Mouse (Mus musculus) forebrain, embryonic 14.5 days (tissue): Measurements from ENCODE around the gene Egr2. TPM values are rescaled to one million over a fixed set of nuclear protein-coding genes. Genes with fewer than 3 reads are reported as not detected.

Experiments
- ATAC-seq: fragments of 200-750 bp; cut with Nextera tagmentation; 2 replicates; pipeline ENCODE4 v1.8.0; 2017; ENCODE audit warnings: mild to moderate bottlenecking, moderate library complexity
- DNase-seq: peaks from one replicate; pipeline ENCODE4 v3.0.0-alpha.2; 2015; ENCODE audit warnings: low spot score
- H3K27ac ChIP-seq: fragments of 300-500 bp; sonication (generic); 2 replicates; pipeline ENCODE4 v1.5.1; 2014; ENCODE audit warnings: low read depth, mild to moderate bottlenecking, control low read depth, low read length, moderate library complexity
- H3K27me3 ChIP-seq: fragments of 300-500 bp; sonication (generic); replicated peaks from 2 replicates; pipeline ENCODE4 v1.6.1; 2014; ENCODE audit warnings: low read length, control low read depth, mixed read lengths; ENCODE audit not compliant: control insufficient read depth, insufficient read depth
- H3K36me3 ChIP-seq: fragments of 300-500 bp; sonication (generic); 2 replicates; pipeline ENCODE4 v1.6.1; 2014; ENCODE audit warnings: low read length, control low read depth; ENCODE audit not compliant: control insufficient read depth, insufficient read depth
- H3K4me1 ChIP-seq: fragments of 300-500 bp; sonication (generic); 2 replicates; pipeline ENCODE4 v1.6.1; 2014; ENCODE audit warnings: antibody characterized with exemption, low read length, control low read depth; ENCODE audit not compliant: control insufficient read depth, insufficient read depth
- H3K4me2 ChIP-seq: fragments of 300-500 bp; sonication (generic); 2 replicates; pipeline ENCODE4 v1.6.1; 2014; ENCODE audit warnings: mild to moderate bottlenecking, control low read depth, low read length
- H3K4me3 ChIP-seq: fragments of 300-500 bp; sonication (generic); 2 replicates; pipeline ENCODE4 v1.5.1; 2014; ENCODE audit warnings: low read depth, low read length, control low read depth
- H3K9ac ChIP-seq: fragments of 300-500 bp; sonication (generic); 2 replicates; pipeline ENCODE4 v1.6.1; 2014; ENCODE audit warnings: mild to moderate bottlenecking, low read length, control low read depth, moderate library complexity
- H3K9me3 ChIP-seq: fragments of 300-500 bp; sonication (generic); replicated peaks from 2 replicates; pipeline ENCODE4 v1.6.1; 2016; ENCODE audit warnings: low read length, control low read depth, mixed read lengths; ENCODE audit not compliant: control insufficient read depth
- WGBS: fragments of 180-500 bp; shearing (Covaris S2); extraction: QIAGEN DNeasy Blood & Tissue Kit; methylation state at CpG from one replicate; pipeline ENCODE4 v1.1.7; 2014; 5-methylcytosine and 5-hydroxymethylcytosine counted together
- polyA plus RNA-seq: library from polyadenylated mRNA; unstranded; fragments of >200 nt; fragmentation: Nextera tagmentation; extraction: Ambion mirVana; gene quantifications from 2 replicates; pipeline ENCODE4 v1.2.1, GENCODE M21; 2014

The Egr2 gene
- polyA plus RNA-seq, 1 experiment from 2014 or later, result 0.08 TPM

DNA sequence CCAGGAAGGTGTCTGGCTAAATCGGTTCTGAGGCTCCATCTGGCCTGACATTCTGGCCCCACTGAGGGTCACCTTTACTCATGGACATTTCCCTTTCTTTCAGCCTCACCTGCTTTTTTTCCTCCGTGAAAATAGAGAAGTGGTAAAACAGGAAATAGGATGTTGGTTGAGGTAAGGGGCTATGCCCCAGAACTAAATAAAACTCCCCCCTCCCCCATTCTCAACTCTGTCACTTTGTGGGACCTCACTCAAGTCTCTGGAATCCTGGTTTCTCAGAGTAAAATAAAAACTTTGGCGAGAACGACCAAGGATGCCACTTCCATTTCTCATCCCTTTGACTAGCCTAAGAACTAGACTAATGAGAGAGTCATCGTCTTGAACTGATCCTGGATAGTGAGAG lies 31.2 kb upstream of the Egr2 start:
- H3K27ac ChIP-seq, result no peak overlapping the region
- 70% methylated on average over 5 of the region's 5 CpGs for WGBS
- H3K4me3 ChIP-seq, result no peak overlapping the region
- no peaks in the 10 kb centered on the region for H3K4me1 ChIP-seq
- DNase-seq, result no peak
- no peaks in the 10 kb centered on the region for H3K36me3 ChIP-seq
- no peak overlapping the region for H3K4me2 ChIP-seq
- H3K9me3 ChIP-seq, result no peaks in the 10 kb centered on the region
- H3K27me3 ChIP-seq, result no peaks in the 10 kb centered on the region
- no peak for ATAC-seq
- H3K9ac ChIP-seq, result no peak overlapping the region

- ATAC-seq (no peak), DNase-seq (no peak)
- no peak overlapping the region for H3K4me2 ChIP-seq
- no peak overlapping the region for H3K27ac ChIP-seq
- no peaks in the 10 kb centered on the region for H3K27me3 ChIP-seq
- no peaks in the 10 kb centered on the region for H3K9me3 ChIP-seq
- WGBS, result 66% methylated on average over 3 of the region's 3 CpGs
- no peak overlapping the region for H3K9ac ChIP-seq
- H3K4me3 ChIP-seq, result no peak overlapping the region
- no peaks in the 10 kb centered on the region for H3K36me3 ChIP-seq
- H3K4me1 ChIP-seq, result no peaks in the 10 kb centered on the region
Measured at GRCm38 (mm10) chr10:67505248-67505647, 30.0 kb upstream of the Egr2 start.

- 29% methylated on average over 8 of the region's 8 CpGs for WGBS
- Histone ChIP-seq H3K4me2 (no peak overlapping the region), H3K9me3 (no peaks in the 10 kb centered on the region), H3K9ac (no peak overlapping the region), H3K4me3 (no peak overlapping the region), H3K27ac (no peak overlapping the region), H3K36me3 (no peaks in the 10 kb centered on the region), H3K27me3 (no peaks in the 10 kb centered on the region), H3K4me1 (no peaks in the 10 kb centered on the region)
- ATAC-seq (no peak), DNase-seq (no peak)
Measured at GRCm38 (mm10) chr10:67512211-67512610, 23.1 kb upstream of the Egr2 start.

GRCm38 (mm10) chr10:67512871-67513270 lies 22.4 kb upstream of the Egr2 start:
- no peak overlapping the region for H3K4me2 ChIP-seq
- 79% methylated on average over 7 of the region's 7 CpGs for WGBS
- H3K4me1 ChIP-seq, result no peaks in the 10 kb centered on the region
- ATAC-seq (no peak), DNase-seq (no peak)
- H3K4me3 ChIP-seq, result no peak overlapping the region
- H3K27me3 ChIP-seq, result no peaks in the 10 kb centered on the region
- H3K9ac ChIP-seq, result no peak overlapping the region
- H3K36me3 ChIP-seq, result no peaks in the 10 kb centered on the region
- H3K9me3 ChIP-seq, result no peaks in the 10 kb centered on the region
- H3K27ac ChIP-seq, result no peak overlapping the region

GRCm38 (mm10) chr10:67518733-67519132 lies 16.5 kb upstream of the Egr2 start:
- Histone ChIP-seq H3K9ac (no peak overlapping the region), H3K27me3 (no peaks in the 10 kb centered on the region), H3K4me2 (no peak overlapping the region), H3K4me3 (no peak overlapping the region), H3K36me3 (no peaks in the 10 kb centered on the region), H3K9me3 (no peaks in the 10 kb centered on the region), H3K27ac (no peak overlapping the region), H3K4me1 (no peaks in the 10 kb centered on the region)
- ATAC-seq, result no peak
- no peak for DNase-seq
- WGBS, result 88% methylated on average over 3 of the region's 3 CpGs

DNA sequence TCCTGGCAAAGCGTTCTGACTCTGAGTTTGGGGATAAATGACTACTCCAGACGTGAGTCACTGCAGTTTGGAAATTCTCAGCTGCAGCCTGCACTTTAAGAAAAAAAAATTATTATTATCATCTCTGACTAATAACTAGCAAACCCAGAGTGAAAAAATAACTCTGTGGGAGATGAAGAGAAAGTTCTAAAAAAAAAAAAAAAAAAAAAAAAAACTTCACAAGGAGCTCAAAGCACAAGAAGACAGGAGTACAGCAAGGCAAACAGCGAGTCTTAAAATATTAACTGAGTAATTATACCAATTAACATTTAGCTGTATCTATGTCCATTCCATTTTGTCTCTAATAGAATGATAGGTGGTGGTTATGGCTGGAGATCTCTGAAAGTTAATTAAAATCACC lies 11.1 kb upstream of the Egr2 start:
- Histone ChIP-seq H3K36me3 (no peaks in the 10 kb centered on the region), H3K4me3 (no peak overlapping the region), H3K9me3 (no peaks in the 10 kb centered on the region), H3K4me2 (no peak overlapping the region), H3K27me3 (0 out of 2 replicates have a peak, but pooled peaks cover 4% of the 10 kb centered on the region), H3K9ac (no peak overlapping the region), H3K27ac (no peak overlapping the region), H3K4me1 (no peaks in the 10 kb centered on the region)
- WGBS, result 85% methylated on average over 3 of the region's 3 CpGs
- ATAC-seq, result no peak
- no peak for DNase-seq

- H3K4me1 ChIP-seq, result no peaks in the 10 kb centered on the region
- no peak overlapping the region for H3K4me3 ChIP-seq
- DNase-seq (no peak), ATAC-seq (no peak)
- H3K27ac ChIP-seq, result no peak overlapping the region
- H3K36me3 ChIP-seq, result no peaks in the 10 kb centered on the region
- H3K9ac ChIP-seq, result no peak overlapping the region
- no peak overlapping the region for H3K4me2 ChIP-seq
- WGBS, result 81% methylated on average over 7 of the region's 7 CpGs
- 0 out of 2 replicates have a peak, but pooled peaks cover 4% of the 10 kb centered on the region for H3K27me3 ChIP-seq
- H3K9me3 ChIP-seq, result no peaks in the 10 kb centered on the region
Measured at GRCm38 (mm10) chr10:67524694-67525093, 10.6 kb upstream of the Egr2 start.

- no peaks in the 10 kb centered on the region for H3K9me3 ChIP-seq
- H3K4me3 ChIP-seq, result no peak overlapping the region
- H3K9ac ChIP-seq, result no peak overlapping the region
- peaks cover 20% of the 10 kb centered on the region for H3K27me3 ChIP-seq
- no peaks in the 10 kb centered on the region for H3K36me3 ChIP-seq
- DNase-seq, result peak; percentile 59
- WGBS, result 20% methylated on average over 9 of the region's 9 CpGs
- no peak overlapping the region for H3K27ac ChIP-seq
- no peaks in the 10 kb centered on the region for H3K4me1 ChIP-seq
- no peak overlapping the region for H3K4me2 ChIP-seq
- ATAC-seq, result peak; percentile 60
Measured at GRCm38 (mm10) chr10:67526435-67526834, 8.8 kb upstream of the Egr2 start.

DNA sequence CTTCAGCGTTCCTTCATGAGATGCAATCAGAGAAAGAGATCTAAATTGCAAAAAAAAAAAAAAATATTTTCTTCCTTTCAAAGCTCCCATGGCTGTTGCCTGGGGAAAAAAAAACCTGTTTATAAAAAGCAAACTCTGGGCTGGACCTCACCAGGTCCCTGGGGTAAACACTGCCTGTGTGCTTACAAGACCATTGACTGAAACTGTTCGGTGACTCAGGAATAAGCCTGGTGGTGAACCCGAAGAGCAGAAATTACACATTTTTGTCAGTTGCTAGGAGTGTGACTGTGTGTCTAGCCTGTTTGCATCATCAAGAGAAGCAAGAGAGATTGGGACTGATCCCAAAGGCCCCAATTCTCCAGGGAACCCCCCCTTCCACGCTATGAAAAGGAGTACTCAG lies 5.5 kb upstream of the Egr2 start:
- Histone ChIP-seq H3K36me3 (no peaks in the 10 kb centered on the region), H3K27me3 (peaks cover 52% of the 10 kb centered on the region), H3K4me1 (no peaks in the 10 kb centered on the region), H3K4me3 (no peak overlapping the region), H3K4me2 (no peak overlapping the region), H3K9me3 (no peaks in the 10 kb centered on the region), H3K9ac (no peak overlapping the region), H3K27ac (no peak overlapping the region)
- ATAC-seq (no peak), DNase-seq (no peak)
- WGBS, result 84% methylated on average over 4 of the region's 4 CpGs
